Mouse (Mus musculus) embryo, embryonic 10 days (tissue): Measurements from ENCODE around the gene Tmem97.
"Not testable (repeated sequence)": the region's sequence is repeated elsewhere in the genome, so short reads cannot be mapped to it uniquely, and the experiment has no call there.

Experiments
- DNase-seq: peaks from one replicate; pipeline ENCODE4 v3.0.0-alpha.2; 2015; ENCODE audit warnings: low spot score

The Tmem97 gene

DNA sequence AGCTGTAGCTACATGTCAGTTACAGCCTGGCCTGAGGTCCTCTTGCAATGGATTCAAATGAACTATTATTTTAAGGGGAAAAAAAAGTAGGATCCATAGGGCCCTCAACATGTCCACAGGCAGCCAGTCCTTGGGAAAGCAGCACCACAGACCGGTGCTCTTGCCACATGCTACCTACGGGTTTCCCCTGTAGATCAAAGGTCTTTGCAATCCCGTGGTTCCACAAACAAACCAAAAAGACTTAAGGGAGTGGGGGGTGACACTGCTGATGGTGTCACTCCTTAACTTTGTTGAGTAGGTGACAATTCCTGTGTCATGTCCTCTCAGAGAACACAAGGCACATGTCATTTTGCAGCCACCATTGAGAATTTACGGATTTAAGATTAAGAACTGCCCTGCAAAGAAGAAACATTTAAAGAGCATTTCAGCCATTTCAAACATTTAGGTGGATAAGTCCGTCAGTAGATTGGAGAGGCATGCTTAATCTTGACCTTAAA is 1.0 kb downstream of the Tmem97 start:
- no peak for DNase-seq

- DNase-seq = no peak
These were observed 2.7 kb downstream of the Tmem97 start for GRCm38 (mm10) chr11:78547718-78548460.

DNA sequence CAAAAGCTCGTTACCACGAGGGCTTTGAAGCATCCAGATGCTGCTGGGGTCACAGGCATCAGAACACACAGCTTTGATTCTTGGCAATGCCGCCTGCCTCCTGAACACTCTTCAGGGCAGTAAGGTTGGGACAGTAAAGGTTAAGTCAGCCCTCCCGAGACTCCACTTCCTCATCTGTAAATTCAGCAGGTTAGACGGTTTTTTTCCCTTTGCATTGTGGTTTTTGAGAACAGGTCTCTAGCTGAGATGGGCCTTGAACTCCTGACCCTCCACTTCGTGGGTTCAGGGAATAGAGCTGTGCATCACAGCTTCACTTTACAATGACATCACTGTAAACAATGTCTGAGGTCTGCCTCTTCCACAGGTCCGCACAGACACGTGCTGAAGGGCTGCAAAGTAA is 5.4 kb downstream of the Tmem97 start:
- DNase-seq = no peak

GRCm38 (mm10) chr11:78544449-78545111 is 6.0 kb downstream of the Tmem97 start:
- DNase-seq = no peak

- DNase-seq = no peak
These were observed 10.2 kb downstream of the Tmem97 start for GRCm38 (mm10) chr11:78540358-78540757.

DNA sequence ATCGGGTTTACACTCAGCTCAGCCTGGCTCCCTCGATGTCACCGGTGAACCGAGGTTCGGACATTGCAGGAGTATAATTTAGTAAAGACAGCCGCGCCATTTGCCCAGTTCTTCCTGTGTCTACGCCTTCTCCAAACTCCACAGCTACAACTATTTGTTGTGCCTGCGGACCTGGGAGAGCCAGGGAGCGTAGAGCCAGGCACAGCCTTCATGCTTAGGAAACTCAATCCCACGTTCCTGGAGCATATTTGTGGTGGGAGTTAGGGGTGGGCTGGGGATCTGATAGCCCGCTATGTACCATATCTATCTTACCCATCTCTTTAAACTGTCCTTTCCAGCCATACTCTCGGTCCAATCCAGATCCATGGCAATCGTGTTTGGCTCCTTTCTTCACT is 13.9 kb downstream of the Tmem97 start:
- no peak for DNase-seq

- peak; percentile 99 for DNase-seq
These were observed 14.4 kb downstream of the Tmem97 start, which contains the start of the genes Tnfaip1 and Ift20 for GRCm38 (mm10) chr11:78536080-78536689. TSS of gene Tnfaip1 (minus strand) at chr11:78536332. TSS of gene Ift20 (plus strand) at chr11:78536361.

DNA sequence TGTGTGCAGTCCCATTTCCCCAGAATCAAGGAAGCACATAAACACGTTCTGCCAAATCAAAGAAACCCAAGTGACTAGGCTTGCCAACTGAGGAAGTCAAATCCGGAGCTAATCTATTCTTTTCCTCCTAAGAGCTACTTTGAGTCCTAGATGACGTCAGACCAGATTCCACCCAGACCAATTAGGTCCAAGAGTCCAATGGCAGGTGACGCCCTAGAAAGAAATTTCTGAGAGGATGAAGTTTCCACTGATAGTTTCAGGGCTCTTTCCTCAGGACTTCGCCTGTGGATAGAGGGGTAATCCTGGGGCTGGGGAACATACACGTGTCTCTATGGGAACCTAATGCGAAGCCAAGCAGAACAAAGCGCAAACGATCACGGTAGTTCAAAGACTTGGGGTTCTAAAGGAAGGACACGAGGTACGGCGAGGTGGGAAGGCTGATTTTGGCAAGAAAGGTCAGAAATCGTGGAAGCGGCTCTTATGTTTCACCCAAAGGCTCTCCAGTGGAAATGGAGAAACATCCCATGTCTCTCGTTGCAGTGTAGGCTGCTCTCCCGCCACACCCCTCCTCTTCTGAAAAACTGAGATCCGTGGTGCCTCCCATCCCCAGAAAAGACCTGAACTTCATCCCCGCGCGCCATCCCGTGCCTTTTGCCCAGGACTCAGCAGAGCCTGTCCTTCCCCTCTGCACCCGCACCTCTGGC is 15.0 kb downstream of the Tmem97 start:
- peak; percentile 77 for DNase-seq

DNA sequence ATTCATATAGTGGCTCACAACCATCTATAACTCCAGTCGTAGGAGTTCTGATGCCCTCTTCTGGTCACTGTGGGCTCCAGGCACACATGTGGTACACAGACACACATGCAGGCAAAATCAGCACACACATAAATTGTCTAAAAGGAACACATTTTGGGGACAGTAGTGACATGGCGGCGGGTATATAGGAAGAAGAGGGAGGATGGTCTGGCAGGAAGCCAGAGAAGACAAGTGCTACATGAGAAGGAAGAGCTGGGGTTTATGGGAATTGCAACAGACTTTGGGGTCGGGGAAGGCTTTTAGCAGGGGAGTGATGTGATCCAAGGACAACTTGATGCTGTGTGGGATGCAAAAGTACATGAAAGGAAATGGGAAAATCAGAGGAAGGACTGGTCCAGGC is 16.1 kb downstream of the Tmem97 start:
- DNase-seq = no peak

GRCm38 (mm10) chr11:78531515-78531914 is 19.1 kb downstream of the Tmem97 start:
- not testable (repeated sequence) for DNase-seq

DNA sequence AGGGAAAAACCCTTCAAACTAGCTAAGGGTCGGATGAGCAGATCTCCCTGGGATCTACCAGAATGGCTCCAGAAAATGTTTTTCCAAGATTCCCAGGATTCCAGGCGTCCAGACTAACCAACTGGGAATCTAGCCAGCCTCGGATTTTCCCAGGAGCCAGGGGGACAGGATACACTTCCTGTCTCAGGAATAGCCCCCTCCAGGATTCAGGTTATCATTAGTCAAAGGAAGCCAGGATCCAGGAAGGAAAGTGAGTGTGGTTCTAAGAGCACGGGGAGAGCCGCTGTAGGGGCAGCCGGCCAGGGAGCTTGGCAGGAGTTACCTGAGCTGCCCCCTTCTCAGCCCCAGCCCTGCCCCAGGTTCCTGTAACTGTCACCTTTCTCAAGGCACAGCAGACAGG is 19.5 kb downstream of the Tmem97 start:
- DNase-seq = no peak

- DNase-seq = no peak
These were observed 20.6 kb downstream of the Tmem97 start for GRCm38 (mm10) chr11:78530001-78530400.

DNA sequence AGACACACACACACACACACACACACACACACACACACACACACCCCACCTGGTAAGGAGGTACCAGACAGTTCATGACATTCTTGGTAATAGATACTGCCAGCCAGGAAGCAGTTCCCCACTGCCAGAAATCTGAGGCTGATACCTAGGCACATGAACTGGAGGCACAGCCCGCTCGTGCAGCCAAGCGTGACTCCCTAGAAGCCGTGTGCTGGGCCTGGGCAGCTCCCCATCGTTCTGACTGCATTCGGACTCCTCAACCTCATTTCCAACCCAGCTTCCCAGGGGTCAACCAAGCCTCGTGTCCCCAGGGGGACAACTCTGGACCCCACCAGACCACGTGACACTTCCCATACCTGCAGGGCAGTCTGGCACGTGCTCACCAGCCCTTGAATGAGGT is 21.9 kb downstream of the Tmem97 start:
- DNase-seq = no peak

GRCm38 (mm10) chr11:78524838-78525237 is 25.7 kb downstream of the Tmem97 start:
- no peak for DNase-seq

GRCm38 (mm10) chr11:78523241-78523955 is 27.2 kb downstream of the Tmem97 start:
- DNase-seq = peak; percentile 24

DNA sequence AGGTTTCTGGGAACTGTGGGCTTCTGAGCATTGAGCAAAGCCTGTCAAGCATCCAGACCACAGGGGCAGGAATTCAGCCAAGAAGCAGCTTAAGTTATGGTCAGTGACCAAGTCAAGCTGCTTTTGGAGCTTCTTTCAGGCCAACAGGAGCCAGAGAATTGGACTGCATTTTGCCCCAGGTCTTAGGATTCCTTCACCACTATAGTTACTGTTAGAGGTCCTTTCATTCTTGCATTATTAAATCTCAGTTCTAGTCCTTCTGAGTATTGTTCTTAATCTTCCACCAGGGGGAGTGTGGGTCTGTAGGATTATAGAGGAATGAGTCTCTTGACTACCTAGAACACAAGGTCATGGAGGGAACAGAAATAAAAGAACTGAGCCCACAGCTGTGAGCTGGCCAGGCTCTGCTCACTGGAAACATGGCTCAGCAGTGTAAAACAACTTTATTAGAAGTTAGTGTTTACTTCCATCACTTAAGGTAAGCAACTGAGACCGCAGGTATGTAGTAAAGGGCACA is 28.0 kb downstream of the Tmem97 start:
- DNase-seq = peak; percentile 31

- DNase-seq = no peak
These were observed 28.7 kb downstream of the Tmem97 start for GRCm38 (mm10) chr11:78521880-78522279.

GRCm38 (mm10) chr11:78518931-78519330 is 31.6 kb downstream of the Tmem97 start:
- no peak for DNase-seq

- DNase-seq = peak; percentile 20
These were observed 34.8 kb downstream of the Tmem97 start for GRCm38 (mm10) chr11:78515549-78516325.

DNA sequence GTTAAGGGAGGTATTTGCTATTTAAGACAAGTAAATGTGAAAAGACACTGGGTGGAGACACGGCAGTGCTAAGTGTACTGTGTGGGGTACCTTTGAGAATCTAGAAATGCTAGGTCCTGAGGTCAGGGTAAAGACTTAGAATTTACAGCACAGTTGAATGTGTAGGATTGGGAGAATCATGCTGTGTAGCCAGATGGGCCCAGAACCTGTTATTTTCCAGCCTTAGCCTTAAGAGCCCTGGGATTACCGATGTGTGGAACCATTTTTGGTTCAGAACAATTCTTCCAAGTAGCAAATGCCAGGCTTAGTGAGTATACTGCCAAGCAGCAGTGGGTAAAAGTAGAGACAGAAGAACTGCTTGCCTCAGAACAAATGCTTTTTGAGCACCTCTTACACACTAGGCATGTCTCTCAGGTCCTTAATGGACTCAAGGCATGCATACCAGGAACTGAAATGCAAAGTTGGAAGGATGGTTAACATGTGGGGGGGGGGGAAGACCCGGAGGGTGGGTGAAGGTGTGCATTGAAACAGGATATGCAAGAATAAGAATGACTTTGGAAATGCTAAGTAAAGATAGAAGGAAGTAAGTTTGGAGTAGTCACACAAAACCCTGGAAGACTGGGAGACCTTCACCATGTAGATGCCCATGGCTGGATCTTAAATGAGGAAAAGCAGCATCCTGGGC is 37.3 kb downstream of the Tmem97 start:
- no peak for DNase-seq
